Mouse (Mus musculus) liver, embryonic 16.5 days (tissue): ENCODE data around the gene Rfxap. TPM values are rescaled to one million over a fixed set of nuclear protein-coding genes. Genes with fewer than 3 reads are reported as not detected.

Source experiments
- ATAC-seq: fragments of 200-750 bp; cut with Nextera tagmentation; 2 replicates; pipeline ENCODE4 v1.8.0; 2017; ENCODE audit warnings: low read depth, mild to moderate bottlenecking, moderate number of reproducible peaks, moderate library complexity
- H3K27ac ChIP-seq: fragments of 300-500 bp; sonication (generic); 2 replicates; pipeline ENCODE4 v1.5.1; 2014; ENCODE audit warnings: mild to moderate bottlenecking, low read length
- H3K27me3 ChIP-seq: fragments of 300-500 bp; sonication (generic); 2 replicates; pipeline ENCODE4 v1.6.1; 2014; ENCODE audit warnings: low read depth, low read length, mixed read lengths; ENCODE audit not compliant: control insufficient read depth, insufficient read depth
- H3K36me3 ChIP-seq: fragments of 300-500 bp; sonication (generic); 2 replicates; pipeline ENCODE4 v1.6.1; 2014; ENCODE audit warnings: mild to moderate bottlenecking; ENCODE audit not compliant: control insufficient read depth, insufficient read depth
- H3K4me1 ChIP-seq: fragments of 300-500 bp; sonication (generic); 2 replicates; pipeline ENCODE4 v1.6.1; 2014; ENCODE audit warnings: low read depth, low read length, mixed read lengths; ENCODE audit not compliant: control insufficient read depth
- H3K4me2 ChIP-seq: fragments of 300-500 bp; sonication (generic); 2 replicates; pipeline ENCODE4 v1.6.1; 2014; ENCODE audit warnings: low read depth, low read length, mixed read lengths
- H3K4me3 ChIP-seq: fragments of 300-500 bp; sonication (generic); 2 replicates; pipeline ENCODE4 v1.5.1; 2014; ENCODE audit warnings: low read depth, mild to moderate bottlenecking, low read length
- H3K9ac ChIP-seq: fragments of 300-500 bp; sonication (generic); 2 replicates; pipeline ENCODE4 v1.6.1; 2014; ENCODE audit warnings: low read depth, low read length
- H3K9me3 ChIP-seq: fragments of 300-500 bp; sonication (generic); replicated peaks from 2 replicates; pipeline ENCODE4 v1.6.1; 2016; ENCODE audit warnings: low read length; ENCODE audit not compliant: control insufficient read depth
- WGBS: fragments of 180-500 bp; shearing (Covaris S2); extraction: QIAGEN DNeasy Blood & Tissue Kit; methylation state at CpG from one replicate; pipeline ENCODE4 v1.1.7; 2014; ENCODE audit not compliant: insufficient replicate concordance; 5-methylcytosine and 5-hydroxymethylcytosine counted together
- polyA plus RNA-seq: library from polyadenylated mRNA; unstranded; fragments of >200 nt; fragmentation: Nextera tagmentation; extraction: Ambion mirVana; gene quantifications from 2 replicates; pipeline ENCODE4 v1.2.1, GENCODE M21; 2015

The Rfxap gene
- polyA plus RNA-seq, 1 experiment from 2014 or later = 12.8 TPM

GRCm38 (mm10) chr3:54760321-54761115 is 47.1 kb downstream of the Rfxap start:
- Histone ChIP-seq H3K9me3 (no peaks in the 10 kb centered on the region), H3K27ac (no peak overlapping the region), H3K36me3 (no peaks in the 10 kb centered on the region), H3K4me1 (no peaks in the 10 kb centered on the region), H3K27me3 (peaks cover 14% of the 10 kb centered on the region), H3K4me2 (no peak overlapping the region), H3K9ac (no peak overlapping the region), H3K4me3 (no peak overlapping the region)
- WGBS = 51% methylated on average over 15 of the region's 15 CpGs
- no peak for ATAC-seq

- no peak overlapping the region for H3K27ac ChIP-seq
- WGBS = 62% methylated on average over 9 of the region's 9 CpGs
- no peak overlapping the region for H3K4me2 ChIP-seq
- no peak for ATAC-seq
- H3K9me3 ChIP-seq = no peaks in the 10 kb centered on the region
- no peak overlapping the region for H3K4me3 ChIP-seq
- H3K36me3 ChIP-seq = no peaks in the 10 kb centered on the region
- H3K27me3 ChIP-seq = peaks cover 26% of the 10 kb centered on the region
- no peaks in the 10 kb centered on the region for H3K4me1 ChIP-seq
- H3K9ac ChIP-seq = no peak overlapping the region
Measured at GRCm38 (mm10) chr3:54759211-54759610, 48.4 kb downstream of the Rfxap start.

GRCm38 (mm10) chr3:54757446-54757845 is 50.1 kb downstream of the Rfxap start:
- no peak overlapping the region for H3K4me2 ChIP-seq
- no peak overlapping the region for H3K4me3 ChIP-seq
- no peak overlapping the region for H3K9ac ChIP-seq
- peaks cover 27% of the 10 kb centered on the region for H3K27me3 ChIP-seq
- H3K27ac ChIP-seq = no peak overlapping the region
- 79% methylated on average over 8 of the region's 8 CpGs for WGBS
- H3K9me3 ChIP-seq = no peaks in the 10 kb centered on the region
- H3K36me3 ChIP-seq = no peaks in the 10 kb centered on the region
- no peaks in the 10 kb centered on the region for H3K4me1 ChIP-seq
- no peak for ATAC-seq

GRCm38 (mm10) chr3:54756058-54756457 is 51.5 kb downstream of the Rfxap start:
- Histone ChIP-seq H3K27me3 (peaks cover 27% of the 10 kb centered on the region), H3K4me1 (no peaks in the 10 kb centered on the region), H3K9me3 (no peaks in the 10 kb centered on the region), H3K27ac (no peak overlapping the region), H3K36me3 (no peaks in the 10 kb centered on the region), H3K4me3 (peak overlapping the region; percentile 53), H3K4me2 (peak overlapping the region; percentile 69), H3K9ac (no peak overlapping the region)
- no peak for ATAC-seq
- WGBS = 3% methylated on average over 11 of the region's 11 CpGs

- peak within 1 kb of the TSS; percentile 53 for H3K4me3 ChIP-seq
- no peaks in the 10 kb centered on the region; the same call in 1 of the 2 replicates for H3K36me3 ChIP-seq
- H3K9me3 ChIP-seq = no peaks in the 10 kb centered on the region
- H3K27me3 ChIP-seq = peaks cover 27% of the 10 kb centered on the region
- no peak within 1 kb of the TSS for H3K27ac ChIP-seq
- under 1% methylated on average over 66 of the region's 66 CpGs for WGBS
- ATAC-seq = peak; percentile 58
- H3K4me1 ChIP-seq = no peaks in the 10 kb centered on the region
- peak within 1 kb of the TSS; percentile 69 for H3K4me2 ChIP-seq
- peak within 1 kb of the TSS; percentile 36; the same call in 1 of the 2 replicates for H3K9ac ChIP-seq
Measured at GRCm38 (mm10) chr3:54755145-54756041, 52.2 kb downstream of the Rfxap start, which contains the start of gene Smad9. Gene Smad9 (plus strand): TSS chr3:54755582.

- Histone ChIP-seq H3K36me3 (peaks cover 10% of the 10 kb centered on the region), H3K9ac (no peak overlapping the region), H3K4me2 (no peak overlapping the region), H3K4me1 (no peaks in the 10 kb centered on the region), H3K4me3 (no peak overlapping the region), H3K27me3 (peaks cover 27% of the 10 kb centered on the region), H3K9me3 (no peaks in the 10 kb centered on the region), H3K27ac (no peak overlapping the region)
- no peak for ATAC-seq
- WGBS = 56% methylated on average over 4 of the region's 4 CpGs
Measured at GRCm38 (mm10) chr3:54753411-54753810, 54.2 kb downstream of the Rfxap start.

Other genes with a start within 250 kb of the Rfxap start
- 30.2 and 30.3 TPM in 2 replicates for gene Supt20, start 115.0 kb downstream of the Rfxap start, polyA plus RNA-seq
- gene Gm21958, start 93.4 kb downstream of the Rfxap start, polyA plus RNA-seq = not detected in 2 replicates
- 52.2 and 57.2 TPM in 2 replicates for gene Exosc8, start 72.4 kb downstream of the Rfxap start, polyA plus RNA-seq
- gene Alg5, start 72.3 kb downstream of the Rfxap start, polyA plus RNA-seq = 19.0 and 22.5 TPM in 2 replicates
- 0.04 and 0.05 TPM in 2 replicates for gene Smad9, start 52.2 kb downstream of the Rfxap start, polyA plus RNA-seq
- 0.28 and 0.42 TPM in 2 replicates for gene Sertm1, start 108.1 kb upstream of the Rfxap start, polyA plus RNA-seq
- 0.05 and 0.21 TPM in 2 replicates for gene Ccna1, start 247.7 kb upstream of the Rfxap start, polyA plus RNA-seq